Mouse (Mus musculus): ENCODE data around the gene Tnk2.
"Not testable (repeated sequence)": the region's sequence is repeated elsewhere in the genome, so short reads cannot be mapped to it uniquely, and the experiment has no call there.

Gene Tnk2

DNA sequence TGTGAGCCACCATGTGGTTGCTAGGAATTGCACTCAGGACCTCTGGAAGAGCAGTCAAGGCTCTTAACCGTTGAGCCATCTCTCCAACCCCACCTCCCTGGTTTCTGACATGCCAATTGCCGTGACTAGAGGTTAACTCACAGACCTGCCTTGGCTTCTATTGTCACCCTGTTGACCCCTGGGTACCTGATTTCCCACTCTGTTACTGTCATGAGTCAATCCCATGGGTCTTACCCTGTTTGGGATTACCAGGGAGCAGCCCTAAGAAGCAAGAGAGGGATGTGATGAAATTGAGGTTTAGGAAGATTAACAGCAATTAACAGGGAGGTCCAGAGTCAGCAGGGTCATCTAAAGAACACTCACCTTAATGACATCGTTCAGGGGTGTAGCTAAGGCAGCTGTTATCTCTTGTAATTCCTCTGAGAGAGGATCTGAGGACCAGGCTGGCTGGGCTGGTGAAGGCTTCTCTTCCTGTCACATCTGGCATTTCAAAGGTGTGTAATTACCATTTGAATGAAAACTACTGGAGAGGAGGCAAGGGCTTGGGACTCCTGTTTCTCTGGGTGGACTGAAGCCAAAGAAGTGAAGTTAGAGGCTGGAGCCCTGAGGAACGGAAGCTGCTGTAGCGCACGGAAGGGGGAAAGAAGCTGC lies 6.7 kb upstream of the Tnk2 start:
- no peak for DNase-seq

DNA sequence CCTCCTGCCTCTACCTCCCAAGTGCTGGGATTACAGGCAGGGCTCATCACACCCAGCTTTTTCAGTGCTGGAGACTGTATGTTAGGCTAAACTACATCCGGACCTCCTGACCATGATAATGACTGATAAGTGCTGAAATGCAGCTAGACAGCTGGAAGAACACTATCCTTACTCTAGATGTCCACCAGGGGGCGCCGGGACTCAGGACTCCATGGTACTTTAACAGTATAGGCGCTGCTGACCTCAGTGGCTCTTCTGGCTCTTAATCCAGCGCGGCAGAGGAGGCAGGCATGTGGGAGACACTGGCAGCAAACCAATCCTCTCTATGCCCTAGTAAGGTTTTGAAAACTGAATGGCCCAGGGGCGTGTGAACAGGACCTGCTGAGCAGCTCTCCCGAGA lies 5.2 kb upstream of the Tnk2 start:
- peak; percentile 60 for DNase-seq

DNA sequence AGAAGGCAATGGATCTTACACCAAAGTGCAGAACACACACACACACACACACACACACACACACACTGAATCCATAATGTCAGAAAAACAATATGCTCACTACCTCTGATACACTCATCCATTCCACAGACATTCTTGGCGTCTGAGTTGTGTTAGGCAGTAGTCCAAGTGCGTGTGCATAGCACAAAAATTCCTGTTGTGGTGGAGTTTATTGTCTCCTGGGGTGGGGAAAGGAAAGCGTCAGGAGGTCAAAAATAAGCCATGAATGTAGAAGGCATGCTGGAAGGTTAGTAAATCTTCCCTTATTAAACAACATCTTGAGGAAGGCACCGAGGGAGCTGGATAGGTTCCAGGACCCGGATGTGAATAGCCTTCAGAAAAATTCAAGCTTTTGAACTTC lies 3.6 kb upstream of the Tnk2 start:
- DNase-seq = no peak

DNA sequence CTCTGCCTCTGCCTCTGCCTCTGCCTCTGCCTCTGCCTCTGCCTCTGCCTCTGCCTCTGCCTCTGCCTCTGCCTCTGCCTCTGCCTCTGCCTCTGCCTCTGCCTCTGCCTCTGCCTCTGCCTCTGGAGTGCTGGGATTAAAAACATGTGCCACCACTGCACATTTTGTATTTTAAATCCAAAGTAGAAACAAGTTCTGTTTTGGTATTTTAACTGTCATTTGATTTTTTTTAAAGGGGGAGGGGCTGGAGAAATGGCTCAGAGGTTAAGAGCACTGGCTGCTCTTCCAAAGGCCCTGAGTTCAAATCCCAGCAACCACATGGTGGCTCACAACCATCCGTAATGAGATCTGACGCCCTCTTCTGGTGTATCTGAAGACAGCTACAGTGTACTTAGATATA lies 3.0 kb upstream of the Tnk2 start:
- DNase-seq = not testable (repeated sequence)

DNA sequence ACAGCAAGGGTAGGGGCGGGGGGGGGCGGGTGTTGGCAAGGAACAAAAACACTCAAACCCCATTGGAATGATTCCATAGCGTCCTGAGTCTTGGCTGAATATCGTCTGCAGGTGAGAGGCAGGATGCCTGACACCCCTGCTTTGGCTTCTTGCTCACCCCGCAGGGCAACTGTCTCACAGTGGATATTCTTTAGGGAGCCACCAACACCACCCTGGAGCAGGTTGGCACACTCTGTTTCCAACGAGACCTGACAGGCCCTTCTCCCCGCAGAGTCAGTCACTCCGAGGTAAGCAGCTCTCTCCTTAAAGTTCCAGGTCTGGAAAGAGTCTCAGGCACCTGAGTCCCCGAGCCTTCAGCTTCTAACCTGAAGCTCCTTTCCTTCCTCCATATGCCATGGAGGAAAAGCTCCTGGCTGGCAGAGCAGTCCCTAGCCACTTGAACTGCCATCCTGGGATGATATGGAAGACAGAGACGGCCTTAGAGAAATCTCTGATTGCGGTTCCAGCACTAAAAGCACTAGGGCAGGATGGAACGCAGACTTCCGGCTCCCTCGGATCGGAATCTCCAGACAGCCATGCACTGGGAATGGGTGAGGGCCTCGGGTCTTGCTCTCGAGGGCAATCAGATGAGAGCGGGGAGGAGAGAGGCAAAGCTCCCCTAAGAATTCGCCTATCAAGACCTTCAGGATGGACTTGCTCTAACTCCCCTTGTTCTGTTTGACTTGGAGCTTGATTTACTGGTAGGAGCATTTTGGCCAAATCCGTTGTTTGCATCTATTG lies 2.0 kb upstream of the Tnk2 start:
- no peak for DNase-seq

DNA sequence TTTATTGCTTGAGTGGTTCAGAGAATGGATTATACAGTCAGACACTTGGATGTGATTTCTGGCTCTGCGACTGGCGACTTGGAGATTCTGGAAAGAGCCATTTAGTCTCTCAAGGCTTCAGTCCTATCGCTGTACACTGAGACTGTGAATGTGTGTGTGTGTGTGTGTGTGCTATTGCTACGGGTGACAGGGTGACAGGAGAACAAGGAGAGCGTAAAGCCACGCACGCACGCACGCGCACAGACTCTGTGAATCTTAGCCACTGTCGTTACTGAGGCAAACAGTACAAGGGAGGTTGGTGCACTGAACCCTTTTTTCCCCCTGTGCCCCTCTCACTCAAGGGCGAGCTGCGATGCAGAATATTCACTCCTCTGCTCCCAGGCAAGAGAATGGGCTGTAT lies 1.4 kb upstream of the Tnk2 start:
- DNase-seq = no peak

DNA sequence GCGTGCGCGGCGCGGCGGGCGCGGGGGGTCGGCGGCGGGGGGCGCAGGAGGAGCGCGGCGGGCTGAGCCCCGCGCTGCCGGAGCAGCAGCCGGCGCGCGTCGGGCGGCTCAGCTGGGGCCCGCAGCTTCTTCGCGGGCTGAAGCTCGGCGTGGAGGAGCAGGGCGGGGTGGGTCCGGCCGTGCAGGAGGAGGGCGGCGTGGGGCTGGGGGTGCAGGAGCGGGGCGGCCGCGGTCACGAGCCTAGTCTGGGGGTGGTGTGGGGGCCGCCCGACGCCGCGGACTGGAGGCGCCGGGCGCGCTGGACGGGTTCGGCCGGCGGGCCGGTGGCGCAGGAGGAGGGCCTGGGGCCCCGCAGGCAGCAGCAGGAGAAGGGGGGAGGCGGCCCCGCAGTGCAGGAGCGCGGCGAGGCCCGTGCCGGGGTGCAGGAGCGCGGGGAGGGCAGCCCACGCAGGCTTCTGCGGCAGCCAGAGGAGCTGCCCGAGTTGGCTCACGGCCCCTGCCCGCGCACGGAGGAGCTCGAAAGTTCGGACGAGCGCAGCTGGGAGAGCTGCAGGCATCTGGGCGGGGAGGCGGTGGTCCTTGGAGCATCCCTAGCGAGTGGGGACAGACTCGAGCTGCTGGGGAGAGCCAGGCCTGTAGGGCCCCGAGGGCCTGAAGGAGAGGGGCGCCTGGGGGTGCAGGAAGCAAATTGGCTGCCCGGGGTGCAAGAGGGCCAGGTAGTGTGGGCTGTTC lies 561 bp downstream of the Tnk2 start:
- DNase-seq = peak; percentile 73

DNA sequence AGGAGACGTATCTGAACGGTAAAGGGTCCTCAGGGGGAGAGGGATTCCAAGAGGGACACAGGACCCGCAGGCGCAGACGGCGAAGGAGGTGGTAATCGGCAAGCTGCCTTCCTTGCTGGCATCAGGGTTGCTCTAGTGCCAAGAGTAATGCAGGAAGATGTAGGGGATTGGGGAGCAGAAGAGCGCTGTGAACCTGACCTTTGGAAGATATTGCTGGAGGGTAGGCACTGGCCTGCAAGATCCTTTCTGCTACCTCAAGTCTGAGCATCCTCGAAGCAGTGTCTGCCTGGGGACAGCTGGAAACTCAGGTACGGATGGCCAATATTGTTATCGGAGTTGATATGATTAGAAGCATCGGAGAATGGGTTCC lies 1.1 kb downstream of the Tnk2 start:
- DNase-seq = no peak

DNA sequence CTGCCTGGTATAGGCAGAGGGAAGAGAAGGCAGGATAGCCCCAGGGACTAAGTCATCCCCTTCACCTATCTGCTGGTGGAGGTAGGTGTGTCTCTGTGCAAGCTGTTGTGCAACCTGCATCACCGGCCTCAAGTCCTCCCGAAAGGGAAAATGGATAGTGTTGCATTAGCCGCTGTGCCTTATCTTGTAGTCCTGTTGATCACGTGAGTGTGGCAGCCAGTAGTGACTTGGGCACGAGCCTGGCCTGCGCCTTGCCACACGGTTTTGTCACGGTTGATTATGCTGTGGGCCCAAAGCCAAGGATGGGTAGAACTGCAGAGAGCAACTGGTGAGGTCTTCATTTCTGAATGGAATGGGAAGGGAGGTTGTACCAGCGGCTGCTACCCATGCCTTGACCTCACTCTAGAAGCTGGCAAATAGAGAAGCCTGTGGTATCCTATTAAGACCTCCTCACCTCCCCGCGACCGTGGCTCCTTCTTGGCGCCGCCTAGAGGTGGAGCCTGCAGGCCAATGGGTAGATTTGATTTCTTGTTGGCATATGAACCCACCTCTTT lies 1.8 kb downstream of the Tnk2 start:
- peak; percentile 52 for DNase-seq

DNA sequence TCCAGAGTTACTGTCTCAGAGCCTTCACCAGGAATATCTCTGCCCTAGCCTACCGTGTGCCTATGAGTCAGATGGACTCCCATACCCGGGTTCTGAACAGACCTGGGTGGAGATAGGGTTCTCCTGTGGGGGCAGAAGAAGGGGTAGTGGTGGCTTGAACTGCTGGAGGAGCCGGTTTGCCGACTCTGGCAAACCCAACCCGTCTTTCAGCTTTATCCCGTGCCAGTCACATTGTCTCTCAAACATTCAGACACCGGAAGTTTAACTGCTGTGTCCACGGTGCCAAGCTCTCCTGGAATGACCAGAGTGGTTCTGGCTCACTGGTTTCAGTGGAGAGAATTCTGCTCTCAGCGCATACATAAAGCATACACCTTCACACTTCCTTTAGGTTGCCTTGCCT lies 2.3 kb downstream of the Tnk2 start:
- no peak for DNase-seq

DNA sequence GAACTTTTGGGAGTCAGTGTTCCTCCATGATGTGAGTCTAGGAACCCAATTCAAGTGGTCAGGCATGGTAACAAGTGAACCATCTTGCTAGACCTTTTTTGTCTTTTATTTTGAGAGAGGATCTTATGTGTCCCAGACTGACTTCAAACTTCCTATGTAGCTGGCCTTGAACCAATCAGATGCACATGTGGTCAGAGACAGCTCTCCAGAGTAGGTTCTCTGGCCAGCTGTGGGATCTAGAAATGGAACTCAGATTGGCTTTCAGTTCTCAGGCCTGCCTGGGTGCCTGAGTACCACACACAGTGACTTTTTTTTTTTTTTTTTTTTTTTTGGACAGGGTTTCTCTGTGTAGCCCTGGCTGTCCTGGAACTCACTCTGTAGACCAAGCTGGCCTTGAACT lies 4.0 kb downstream of the Tnk2 start:
- no peak for DNase-seq

DNA sequence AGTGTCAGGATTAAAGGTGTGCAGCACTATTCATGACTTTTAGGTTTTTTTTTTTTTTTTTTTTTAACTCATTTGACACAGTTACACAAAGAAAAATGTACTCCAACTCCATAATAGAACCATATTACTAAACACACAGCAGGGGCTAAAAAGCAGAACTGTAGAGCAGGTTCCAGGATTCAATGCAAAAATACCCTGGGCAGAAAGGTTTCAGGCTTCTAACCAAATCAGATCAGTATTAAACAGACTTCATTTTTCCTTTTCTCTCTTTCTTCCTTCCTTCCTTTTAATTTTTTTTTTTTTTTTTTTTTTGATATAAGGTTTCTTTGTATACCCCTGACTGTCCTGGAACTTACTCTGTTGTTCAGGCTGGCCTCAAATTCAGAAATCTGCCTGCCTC lies 6.8 kb downstream of the Tnk2 start:
- no peak for DNase-seq

DNA sequence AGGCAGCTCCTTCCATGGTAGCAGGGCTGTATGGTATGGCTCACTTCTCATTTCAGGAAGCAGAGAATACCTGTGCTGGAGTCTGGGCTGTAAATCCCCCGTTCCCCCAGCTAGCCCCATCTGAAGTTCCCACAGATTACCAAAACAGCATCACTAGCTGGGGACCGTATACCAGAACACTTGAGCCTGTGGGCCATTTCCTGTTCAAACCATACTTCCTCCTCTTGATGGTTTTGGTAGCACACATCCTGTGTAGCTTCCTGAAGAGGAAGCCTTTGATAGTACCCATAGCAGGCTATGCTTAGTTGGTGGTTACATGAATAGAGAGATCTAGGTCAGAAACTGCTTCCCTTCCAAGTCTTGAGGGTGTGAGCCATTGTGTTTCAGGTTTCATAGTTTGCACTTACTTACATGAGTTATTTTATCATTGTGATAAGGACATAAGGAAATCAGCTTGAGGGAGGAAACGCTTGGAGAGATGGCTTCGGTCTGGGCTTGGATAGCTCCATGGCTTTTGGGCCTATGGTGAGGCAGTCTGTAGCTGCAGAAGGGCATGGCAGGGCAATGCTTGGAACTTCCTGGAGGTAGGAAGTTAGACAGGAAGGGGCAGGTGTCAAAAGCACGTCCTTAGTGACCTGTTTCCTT lies 7.4 kb downstream of the Tnk2 start:
- DNase-seq = no peak

DNA sequence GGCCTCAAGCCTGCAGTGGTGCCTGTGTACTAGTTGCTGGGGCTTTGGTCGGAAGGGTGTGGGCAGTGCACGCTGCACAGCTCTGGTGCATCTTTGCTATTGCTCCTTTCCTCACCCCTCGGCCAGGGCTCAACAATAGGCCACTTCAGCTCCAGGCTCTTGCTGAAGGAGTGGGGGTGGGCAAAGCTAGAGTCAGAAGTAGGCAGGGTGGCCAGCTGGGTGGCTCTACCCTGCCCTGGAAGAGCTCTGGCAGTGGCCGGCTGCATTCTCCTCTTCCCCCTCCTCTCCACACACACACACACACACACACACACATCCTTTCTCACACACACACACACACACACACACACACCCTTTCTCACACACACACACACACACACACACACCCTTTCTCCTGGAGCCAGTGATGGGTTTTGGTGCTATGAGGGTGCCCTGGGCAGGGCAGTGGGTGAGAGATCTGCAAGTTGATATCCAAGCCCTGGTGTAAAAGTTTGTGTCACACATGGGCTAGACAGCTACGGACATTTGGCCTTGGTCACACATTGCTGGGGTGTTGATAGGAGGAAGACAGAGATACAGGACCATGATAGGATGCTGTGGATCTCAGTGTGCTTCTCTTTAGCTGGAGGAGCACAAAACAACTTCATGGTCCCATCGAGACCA lies 10.5 kb downstream of the Tnk2 start:
- DNase-seq = no peak

DNA sequence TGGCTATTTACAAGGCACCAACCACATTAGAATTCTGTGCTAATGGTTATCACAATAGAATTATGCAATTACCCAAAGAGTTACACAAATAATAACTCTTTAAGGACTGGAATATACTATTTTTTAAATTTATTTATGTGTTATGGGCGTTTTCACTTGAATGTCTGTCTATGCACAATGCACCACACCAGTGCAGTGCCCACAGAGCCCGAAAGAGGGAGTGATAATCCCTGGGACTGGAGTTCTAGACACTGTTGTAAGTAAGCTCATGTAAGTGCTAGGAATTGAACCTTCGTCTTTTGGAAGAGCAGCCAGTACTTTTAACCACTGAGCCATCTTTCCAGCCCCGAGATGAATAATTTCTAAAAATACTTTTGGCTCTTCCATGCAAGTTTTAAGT lies 11.9 kb downstream of the Tnk2 start:
- no peak for DNase-seq

DNA sequence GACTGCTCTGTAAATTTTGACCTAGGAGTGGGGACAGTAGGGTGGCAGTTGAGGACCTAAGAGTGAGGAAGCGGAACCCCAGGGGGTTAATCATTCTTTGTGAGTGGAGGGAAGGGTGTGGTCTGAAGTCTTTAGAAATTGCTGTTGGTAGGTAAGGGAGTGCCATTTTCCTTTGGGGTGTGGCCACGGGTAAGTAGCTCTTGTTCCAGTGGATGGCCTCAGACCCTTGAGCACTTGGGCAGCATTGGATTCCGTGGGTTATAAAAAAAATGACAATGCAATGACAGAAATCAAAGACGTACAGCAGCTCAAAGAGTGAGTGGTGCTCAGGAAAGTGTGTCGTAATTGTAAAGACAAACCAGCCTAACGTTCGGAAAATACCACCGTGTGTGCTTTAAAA lies 12.6 kb downstream of the Tnk2 start:
- no peak for DNase-seq

DNA sequence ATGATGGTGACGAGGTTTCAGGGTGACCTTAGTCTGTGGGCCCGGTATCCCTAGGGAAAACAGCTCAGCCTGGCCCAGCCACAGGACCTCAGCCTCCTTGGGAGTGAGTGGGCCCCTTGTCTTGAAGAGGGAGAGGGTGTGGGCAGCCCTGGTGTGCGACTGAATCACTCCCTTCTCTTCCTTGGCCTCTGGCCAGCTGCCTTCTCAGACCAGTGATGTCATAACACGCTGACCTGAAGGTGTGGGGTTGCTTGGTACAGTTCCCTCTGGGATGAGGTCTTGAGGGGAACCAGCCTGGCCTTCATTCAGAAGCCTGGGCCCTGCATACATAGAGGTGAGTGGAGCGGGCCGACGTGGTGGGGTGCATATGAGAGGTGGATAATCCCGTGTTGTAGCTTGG lies 13.1 kb downstream of the Tnk2 start:
- DNase-seq = no peak

DNA sequence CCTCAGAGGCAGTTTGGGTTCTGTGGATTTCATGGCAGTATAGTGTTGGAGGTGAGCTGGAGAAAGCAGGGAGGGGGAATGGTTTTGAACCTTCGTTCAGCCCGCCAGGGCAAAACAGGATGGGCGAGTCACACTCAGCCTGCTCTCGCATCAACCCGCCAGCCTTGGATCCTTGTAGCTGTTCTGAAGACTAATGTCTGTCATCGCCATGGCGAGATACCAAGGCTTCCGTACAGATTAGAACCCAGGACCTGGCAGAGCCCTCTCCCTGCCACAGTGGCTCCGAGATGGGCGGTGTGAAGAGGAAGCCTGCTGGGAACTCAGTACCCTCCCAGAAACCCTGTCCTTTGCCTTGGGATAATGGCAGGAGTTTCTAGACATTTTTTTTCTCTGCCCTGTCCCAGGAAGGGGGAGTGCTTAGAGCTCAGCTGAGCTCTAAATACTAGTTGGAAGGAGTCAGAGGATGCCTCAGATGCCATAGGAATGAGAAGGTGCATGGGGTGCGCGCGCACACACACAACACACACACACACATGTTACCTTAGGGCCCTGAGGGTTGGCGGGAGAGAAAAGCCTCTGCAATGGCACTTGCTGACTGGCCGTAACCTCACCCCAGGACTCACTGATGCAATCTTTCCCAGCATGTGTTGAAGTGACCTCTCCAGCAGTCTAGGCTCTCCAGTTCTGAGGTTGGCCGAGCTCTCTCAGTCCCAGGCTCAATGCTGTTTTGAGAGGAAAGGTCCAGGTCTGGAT lies 14.0 kb downstream of the Tnk2 start:
- no peak for DNase-seq

DNA sequence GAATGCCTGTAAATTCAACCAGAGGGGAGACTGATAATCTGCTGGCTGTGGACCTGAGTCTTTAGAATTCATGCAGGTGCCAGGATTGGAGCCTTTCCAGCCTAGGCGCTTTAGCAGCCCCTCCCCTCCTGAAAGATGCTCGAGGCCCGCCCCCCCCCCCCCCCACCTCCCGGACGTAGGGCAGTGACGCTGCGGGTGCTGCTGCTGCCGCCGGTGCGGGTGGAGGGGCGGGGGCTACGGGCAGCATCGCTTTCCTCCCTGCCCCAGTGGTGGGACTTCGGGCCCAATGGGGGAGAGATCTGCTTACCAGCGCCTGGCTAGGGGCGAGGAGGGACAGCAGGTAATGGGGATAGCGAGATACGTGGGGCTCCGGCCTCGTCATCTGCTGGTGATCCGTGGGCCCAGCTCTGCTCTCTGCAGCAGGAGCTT lies 15.1 kb downstream of the Tnk2 start:
- peak; percentile 67 for DNase-seq

DNA sequence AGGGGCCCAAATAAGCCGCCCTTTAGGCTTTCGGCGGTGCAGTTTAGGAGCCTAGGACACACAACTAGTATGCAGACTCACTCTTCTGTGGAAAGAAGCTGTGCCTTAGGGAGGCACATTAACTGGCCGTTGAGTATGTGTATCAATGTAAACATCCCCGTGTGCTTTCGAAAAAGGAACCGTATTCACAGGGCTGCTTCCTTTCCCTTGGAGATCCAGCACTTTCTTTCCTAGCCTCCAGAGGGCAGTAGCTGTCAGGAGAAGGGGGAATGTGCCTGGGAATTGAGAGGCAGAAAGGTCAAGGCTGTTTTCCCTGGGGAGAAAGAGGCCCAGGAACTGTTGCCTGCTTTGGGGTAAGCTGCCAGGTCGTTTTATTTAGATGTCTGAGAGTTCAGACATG lies 15.7 kb downstream of the Tnk2 start:
- DNase-seq = peak; percentile 70

DNA sequence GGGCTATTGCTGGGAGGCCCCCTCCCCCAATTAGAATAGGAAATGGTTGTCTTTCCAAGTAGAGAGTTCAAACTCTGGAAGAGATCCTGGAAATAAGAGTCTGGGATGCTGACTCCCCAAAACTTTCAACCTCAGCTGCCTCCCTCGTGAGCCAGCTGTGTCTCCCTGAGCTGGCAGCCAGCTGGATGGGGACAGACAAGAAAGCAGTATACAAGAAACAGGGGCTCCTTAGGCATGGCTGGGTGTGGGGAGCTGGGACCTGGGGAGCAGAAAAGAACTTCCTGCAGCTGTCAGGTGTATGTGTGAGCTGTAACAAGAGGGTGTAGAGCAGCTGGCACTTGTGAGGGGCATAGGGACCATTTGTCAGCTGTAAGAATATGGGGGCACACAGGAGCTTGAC lies 16.4 kb downstream of the Tnk2 start:
- DNase-seq = no peak

All from right cerebral cortex, postnatal 25 days (tissue).